Mouse (Mus musculus) adrenal gland (tissue): ENCODE results near the gene Psmd7.
"Not testable (repeated sequence)": the region's sequence is repeated elsewhere in the genome, so short reads cannot be mapped to it uniquely, and the experiment has no call there.

ENCODE experiments used
- intact Hi-C: fragments of 180-260 bp; cut with DNase I; formaldehyde crosslinking; loops from one replicate; pipeline ENCODE4 v1.15.1; 2025
- long read RNA-seq, 2 experiments: library from polyadenylated mRNA; unstranded; transcript quantifications; one replicate each; pipeline ENCODE4 v2.0.0; 2020; ENCODE audit warnings: borderline replicate concordance in 1 of 2; ENCODE audit not compliant: insufficient replicate concordance in 1 of 2

The Psmd7 gene
- long read RNA-seq, experiment 1, transcript Psmd7-202 (1 exons, 860 nt): minor isoform, 9 of 307 reads
- long read RNA-seq, experiment 1, transcript Psmd7-201 (7 exons, 1,581 nt): major isoform, 281 of 307 reads
- long read RNA-seq, experiment 1, partial matches to known transcripts: 10 of 307 reads
- long read RNA-seq, experiment 1, other reads (novel, unspliced or antisense): 7 of 307 reads
- long read RNA-seq, experiment 2, transcript Psmd7-202 (1 exons, 860 nt): minor isoform, 17 of 379 reads
- long read RNA-seq, experiment 2, transcript Psmd7-201 (7 exons, 1,581 nt): major isoform, 348 of 379 reads
- long read RNA-seq, experiment 2, partial matches to known transcripts: 6 of 379 reads
- long read RNA-seq, experiment 2, other reads (novel, unspliced or antisense): 8 of 379 reads

GRCm38 (mm10) chr8:107587995-107588780 is at the start of gene Psmd7:
TSS of gene Psmd7 (minus strand) at chr8:107588464.
- intact Hi-C loops: loop anchor here (10.0 kb wide), 1 partner anchor 1977 kb away; the partner anchor contains the start of genes Dhx38 and Txnl4b

DNA sequence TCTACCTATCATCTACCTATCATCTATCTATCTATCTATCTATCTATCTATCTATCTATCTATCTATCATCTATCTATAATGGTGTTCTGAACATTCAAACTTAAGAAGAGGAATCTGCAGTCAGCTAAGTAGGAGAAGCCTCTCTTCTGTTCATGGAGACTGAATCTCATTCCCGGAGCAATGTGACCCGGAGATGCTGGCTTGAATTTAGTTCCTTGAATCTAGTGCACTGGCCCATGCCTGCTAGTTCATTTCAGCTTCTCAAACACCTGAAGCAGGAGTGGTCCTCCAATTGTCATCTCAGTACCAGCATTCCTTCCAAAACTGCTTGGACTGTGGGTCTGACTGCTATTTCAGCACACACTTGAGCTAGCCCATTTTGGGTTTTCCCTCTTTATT is 45.5 kb upstream of the Psmd7 start:
- intact Hi-C loops: no loop called here

- intact Hi-C loops: no loop called here
Measured at GRCm38 (mm10) chr8:107629701-107630100, 41.4 kb upstream of the Psmd7 start.

DNA sequence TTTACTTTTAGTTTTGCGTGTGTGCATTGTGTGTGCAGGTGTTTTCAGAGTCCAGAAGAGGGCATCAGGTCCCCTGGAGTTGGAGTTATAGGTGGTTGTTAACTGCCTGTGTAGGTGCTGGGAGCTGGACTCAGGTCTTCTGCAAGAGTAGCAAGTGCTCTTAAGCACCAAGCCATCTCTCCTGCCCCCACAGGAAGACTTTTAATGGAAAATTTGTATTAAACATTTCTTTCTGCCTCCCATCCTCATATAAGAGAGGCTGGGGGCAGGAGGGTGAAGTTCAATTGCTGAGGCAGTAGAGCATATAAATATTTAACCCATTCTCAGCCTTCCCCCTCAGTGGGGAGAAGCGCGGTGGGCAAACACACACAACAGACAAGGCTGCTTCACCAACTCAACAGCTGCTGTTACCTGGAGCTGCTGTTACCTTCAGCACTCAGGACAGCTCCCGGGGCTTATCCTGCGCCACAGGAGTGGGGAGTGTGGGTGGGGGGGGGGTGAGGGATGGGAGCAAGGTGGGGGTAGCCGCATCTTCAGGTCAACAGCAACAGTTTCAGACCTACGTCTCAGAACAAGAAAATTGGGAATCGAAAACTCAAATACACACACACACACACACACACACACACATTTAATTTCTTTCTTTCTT is 40.4 kb upstream of the Psmd7 start:
- intact Hi-C loops: no loop called here

GRCm38 (mm10) chr8:107627881-107628280 is 39.6 kb upstream of the Psmd7 start:
- intact Hi-C loops: no loop called here

DNA sequence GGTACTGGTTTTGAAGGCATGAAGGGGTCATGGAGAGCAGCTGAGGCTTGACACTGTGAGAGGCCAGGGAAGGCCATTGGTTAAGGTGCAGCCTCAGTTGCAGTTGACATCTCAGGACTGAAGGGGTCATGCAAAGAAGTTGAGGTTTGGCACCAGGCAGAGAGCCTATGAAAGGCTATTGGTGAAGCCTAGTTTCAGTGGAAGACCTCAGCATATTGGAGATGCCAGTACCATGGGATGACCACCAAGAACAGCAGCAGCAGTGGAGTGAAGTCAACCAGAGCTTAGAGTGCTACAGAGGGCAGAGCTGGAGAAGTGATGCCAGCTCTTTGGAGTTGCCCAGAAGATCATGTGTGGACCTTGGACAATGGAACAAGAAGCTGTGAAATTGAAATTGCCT is 36.0 kb upstream of the Psmd7 start:
- intact Hi-C loops: not testable (repeated sequence)

GRCm38 (mm10) chr8:107621930-107622623 is 33.8 kb upstream of the Psmd7 start:
- intact Hi-C loops: no loop called here

GRCm38 (mm10) chr8:107621136-107621535 is 32.9 kb upstream of the Psmd7 start:
- intact Hi-C loops: no loop called here

GRCm38 (mm10) chr8:107618499-107618898 is 30.2 kb upstream of the Psmd7 start:
- intact Hi-C loops: no loop called here

DNA sequence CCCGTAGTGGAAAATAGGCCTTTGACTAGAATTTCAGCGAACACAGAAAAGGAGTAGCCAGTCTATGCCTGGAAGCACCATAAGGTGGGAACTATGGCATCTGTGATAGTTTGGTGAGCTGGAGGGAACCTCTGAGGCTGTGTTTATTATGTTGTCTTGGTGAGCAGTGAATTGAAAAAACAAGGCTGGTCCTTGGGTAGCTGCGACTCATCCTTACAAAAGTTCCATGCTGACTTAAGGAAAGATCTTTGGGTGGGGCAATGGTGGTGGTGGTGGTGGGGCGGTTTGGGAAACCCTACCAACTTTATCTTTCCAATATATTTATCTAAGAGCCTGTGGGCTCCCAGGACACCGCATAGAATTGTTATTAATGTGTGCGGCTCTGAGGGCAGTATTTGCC is 25.1 kb upstream of the Psmd7 start:
- intact Hi-C loops: no loop called here

- intact Hi-C loops: no loop called here
Measured at GRCm38 (mm10) chr8:107610845-107611244, 22.6 kb upstream of the Psmd7 start.

GRCm38 (mm10) chr8:107608751-107609150 is 20.5 kb upstream of the Psmd7 start:
- intact Hi-C loops: loop anchor here (10.0 kb wide), 1 partner anchor 116 kb away; no protein-coding TSS in a partner anchor

GRCm38 (mm10) chr8:107603026-107603425 is 14.8 kb upstream of the Psmd7 start:
- intact Hi-C loops: loop anchor here (5.0 to 10.0 kb wide), 2 partner anchors 122 to 209 kb away; no protein-coding TSS in a partner anchor

GRCm38 (mm10) chr8:107599691-107600090 is 11.4 kb upstream of the Psmd7 start:
- intact Hi-C loops: loop anchor here (5.0 to 10.0 kb wide), 2 partner anchors 125 to 213 kb away; no protein-coding TSS in a partner anchor

DNA sequence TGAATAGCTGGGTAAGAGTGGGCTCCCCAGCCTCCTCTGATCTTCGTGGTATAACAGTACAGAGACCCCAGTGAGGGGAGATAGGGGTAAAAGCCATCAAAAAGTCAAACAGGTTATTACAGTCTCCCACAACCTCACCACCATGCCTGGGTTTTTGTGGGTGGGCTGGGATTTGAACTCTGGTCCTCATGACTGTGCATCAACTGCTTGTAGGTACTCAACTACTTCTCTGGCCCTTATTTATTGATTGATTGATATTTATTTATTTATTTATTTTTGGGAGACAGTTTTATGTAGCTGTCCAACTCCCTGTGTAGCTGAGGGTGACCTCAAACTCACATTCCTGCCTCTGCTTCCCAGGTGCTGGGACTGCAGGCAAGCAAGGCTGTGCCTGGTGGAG is 9.5 kb upstream of the Psmd7 start:
- intact Hi-C loops: no loop called here

GRCm38 (mm10) chr8:107594817-107595216 is 6.6 kb upstream of the Psmd7 start:
- intact Hi-C loops: no loop called here

DNA sequence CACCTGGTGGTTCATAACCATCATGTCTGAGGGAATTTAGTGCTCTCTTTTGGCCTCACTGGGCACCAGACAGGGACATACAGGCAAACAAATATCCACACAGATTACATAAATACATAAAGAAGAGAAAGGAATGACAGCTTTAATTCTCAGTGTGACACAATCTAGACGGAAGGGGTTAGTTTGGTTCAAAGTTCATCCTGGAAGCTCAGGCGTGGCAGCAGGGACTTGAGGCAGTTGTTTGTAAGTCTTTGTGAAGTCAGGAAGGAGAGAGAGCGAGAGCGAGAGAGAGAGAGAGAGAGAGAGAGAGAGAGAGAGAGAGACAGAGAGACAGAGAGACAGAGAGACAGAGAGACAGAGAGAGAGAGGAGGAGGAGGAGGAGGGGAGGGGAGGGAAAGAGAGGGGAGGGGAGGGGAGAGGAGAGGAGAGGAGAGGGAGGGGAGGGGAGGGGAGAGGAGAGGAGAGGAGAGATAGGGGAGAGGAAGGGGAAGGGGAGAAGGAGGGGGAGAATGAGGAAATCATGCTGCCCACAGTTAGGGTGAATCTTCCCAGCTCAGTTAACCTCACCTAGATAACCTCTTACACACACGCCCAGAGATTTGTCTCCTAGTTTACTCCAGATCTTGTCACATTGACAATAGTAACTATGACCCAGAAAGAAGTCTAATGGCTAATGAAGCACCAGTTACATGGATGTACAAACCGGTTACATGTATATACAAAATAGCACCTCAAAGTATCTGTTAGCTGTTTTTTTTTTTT is 5.9 kb upstream of the Psmd7 start:
- intact Hi-C loops: no loop called here

GRCm38 (mm10) chr8:107587429-107587994 is 752 bp downstream of the Psmd7 start:
- intact Hi-C loops: loop anchor here (10.0 kb wide), 1 partner anchor 1977 kb away; the partner anchor contains the start of genes Dhx38 and Txnl4b

DNA sequence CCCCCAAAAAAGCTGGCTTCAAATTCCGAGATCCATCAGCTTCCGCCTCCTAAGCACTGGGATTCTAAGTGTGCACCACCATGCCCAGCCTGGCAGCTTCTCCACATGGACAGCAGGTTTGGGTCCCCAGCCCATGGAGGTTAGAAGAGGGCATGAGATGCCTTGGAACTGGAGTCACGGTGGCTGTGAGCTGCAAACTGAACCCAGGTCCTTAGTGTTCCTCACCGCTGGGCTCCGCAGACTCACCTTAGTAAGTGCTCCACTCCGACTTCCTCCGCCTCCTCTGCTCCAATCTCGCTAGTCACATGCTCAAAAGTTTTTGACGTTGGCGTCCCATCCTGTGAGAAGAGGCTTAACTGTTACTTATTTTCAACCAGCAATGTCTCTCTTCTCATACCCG is 6.1 kb downstream of the Psmd7 start:
- intact Hi-C loops: loop anchor here (10.0 kb wide), 1 partner anchor 1983 kb away; the partner anchor contains the start of genes Dhx38 and Txnl4b

DNA sequence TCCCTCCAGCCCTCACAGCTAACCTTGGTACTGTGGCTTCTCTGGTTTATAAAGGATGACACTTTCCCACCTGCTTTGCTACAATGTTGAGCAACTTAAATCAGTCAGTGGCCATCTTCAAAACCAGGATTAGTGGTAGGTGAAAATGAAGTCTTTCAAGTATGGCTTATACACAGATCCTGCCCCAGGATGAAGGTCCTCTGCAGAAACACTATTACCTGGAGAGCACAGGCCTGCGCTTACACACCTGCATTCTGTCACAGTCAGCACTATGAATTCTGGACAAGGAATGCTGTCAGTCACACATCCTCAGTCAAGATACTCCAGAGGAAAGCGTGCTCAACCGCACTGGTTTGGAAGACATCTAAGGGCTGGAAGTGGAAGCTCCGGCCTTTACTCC is 6.7 kb downstream of the Psmd7 start:
- intact Hi-C loops: loop anchor here (10.0 kb wide), 1 partner anchor 1983 kb away; the partner anchor contains the start of genes Dhx38 and Txnl4b
